Mouse (Mus musculus) mature B cell (primary cell): Measurements from ENCODE around the gene Adra2b.

Source experiments
- in situ Hi-C: fragments of 300-500 bp; cut with MboI; formaldehyde crosslinking; loops from 2 replicates; pipeline ENCODE4 v1.14.3; 2019

Gene Adra2b

GRCm38 (mm10) chr2:127362459-127363281, at the start of gene Adra2b:
Adra2b (plus strand) TSS chr2:127363208.
- in situ Hi-C loops = no loop called here

DNA sequence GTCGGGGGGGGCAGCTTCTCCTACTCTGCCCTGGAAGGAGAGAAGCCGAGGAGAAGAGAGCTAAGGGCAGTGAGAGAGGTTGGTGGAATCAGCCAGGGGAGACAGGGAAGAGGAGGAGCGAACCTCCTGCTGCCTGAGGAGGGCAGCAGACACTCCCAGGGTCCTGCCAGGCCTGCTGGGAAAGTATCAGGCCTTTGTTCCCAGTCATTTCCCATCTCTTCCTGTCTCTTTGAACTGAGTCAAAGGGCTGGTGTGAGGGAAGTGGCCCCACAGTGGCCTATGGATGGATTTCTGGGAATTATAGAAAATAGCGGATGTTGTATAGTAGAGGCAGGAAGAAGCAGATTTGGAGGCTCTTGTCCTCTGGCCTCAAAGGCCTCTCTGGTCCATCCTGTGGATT, 49.1 kb upstream of the Adra2b start:
- in situ Hi-C loops = no loop called here

DNA sequence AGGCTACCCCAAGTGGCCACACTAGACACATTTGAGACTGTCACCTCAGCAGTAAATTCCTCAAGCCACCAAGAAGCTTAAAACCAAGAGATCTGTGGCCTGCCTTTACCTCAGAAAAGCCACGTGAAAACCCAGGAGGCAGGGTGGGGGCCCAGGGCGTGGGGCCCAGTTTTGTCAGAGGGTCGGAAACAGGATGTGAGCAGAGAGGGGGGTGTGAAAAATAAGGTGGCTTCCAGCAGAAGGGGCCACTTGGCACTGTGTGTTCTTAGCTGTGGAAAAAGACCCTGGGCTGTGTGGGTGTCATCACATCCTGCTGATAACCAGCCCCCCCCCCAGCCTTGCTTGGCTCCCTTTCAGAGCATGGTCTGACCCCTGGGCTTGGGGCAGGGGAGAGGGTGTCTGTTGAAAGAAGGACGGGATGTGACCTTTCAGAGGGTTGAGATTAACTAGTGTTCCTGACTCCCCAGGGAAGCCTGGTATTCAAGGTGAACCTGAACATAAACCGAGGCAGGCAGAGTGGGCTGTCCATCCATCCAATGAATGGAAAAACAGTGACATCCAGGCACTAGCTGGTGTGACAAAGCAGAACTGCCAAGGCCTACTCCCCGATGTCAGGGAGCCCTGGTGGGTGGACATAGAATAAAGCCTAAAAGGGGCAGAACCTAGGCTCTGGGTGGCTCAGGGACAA, 48.4 kb upstream of the Adra2b start:
- in situ Hi-C loops = no loop called here

DNA sequence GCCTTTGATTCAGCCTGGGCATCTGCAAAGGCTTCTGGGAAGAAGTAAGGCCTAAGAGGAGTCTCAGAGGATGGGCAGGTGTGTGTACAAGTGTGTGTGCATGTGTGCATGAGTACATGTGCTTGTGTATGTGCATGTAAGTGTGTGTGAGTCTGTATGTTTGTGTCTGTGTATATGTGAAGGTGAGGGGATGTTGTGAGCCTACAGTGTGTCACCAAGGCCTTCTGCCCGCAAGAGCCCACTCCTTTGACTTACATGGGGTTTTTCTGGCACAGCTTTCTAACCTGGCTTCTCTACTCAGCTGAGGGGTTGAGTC, 47.9 kb upstream of the Adra2b start:
- in situ Hi-C loops = no loop called here

- in situ Hi-C loops = no loop called here
Measured at GRCm38 (mm10) chr2:127316431-127316830, 46.6 kb upstream of the Adra2b start.

- in situ Hi-C loops = no loop called here
Measured at GRCm38 (mm10) chr2:127318136-127318535, 44.9 kb upstream of the Adra2b start.

GRCm38 (mm10) chr2:127319071-127319470, 43.9 kb upstream of the Adra2b start:
- in situ Hi-C loops = no loop called here

DNA sequence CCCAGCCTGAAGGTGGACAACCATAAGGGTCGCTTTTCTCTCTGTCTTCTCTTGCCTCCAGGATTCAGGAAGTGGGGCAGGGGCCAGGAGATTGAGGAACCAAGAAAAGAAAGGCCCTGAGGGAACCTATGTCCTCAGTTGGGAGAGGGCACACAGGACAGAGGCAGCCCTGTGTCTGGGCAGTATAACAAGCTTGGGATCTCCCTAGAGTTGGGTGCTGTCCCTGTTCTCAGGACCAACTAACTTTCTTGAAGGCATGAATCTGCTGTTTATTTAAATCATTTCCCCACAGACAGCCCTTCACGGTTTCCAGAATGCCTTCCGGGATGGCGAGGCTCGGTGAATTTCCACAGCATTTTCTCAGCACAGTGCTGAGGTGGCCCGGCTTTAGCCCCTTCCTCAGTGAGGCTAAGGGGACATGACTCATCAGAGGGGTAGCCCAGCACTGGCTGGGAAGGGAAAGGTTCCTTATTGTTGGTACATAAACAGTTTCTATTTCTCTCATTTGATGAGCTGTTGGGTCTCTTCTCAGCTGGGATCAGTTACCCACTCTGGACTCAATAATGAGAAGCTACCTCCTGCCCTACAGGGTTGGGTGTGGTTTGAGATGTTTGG, 40.2 kb upstream of the Adra2b start:
- in situ Hi-C loops = no loop called here

DNA sequence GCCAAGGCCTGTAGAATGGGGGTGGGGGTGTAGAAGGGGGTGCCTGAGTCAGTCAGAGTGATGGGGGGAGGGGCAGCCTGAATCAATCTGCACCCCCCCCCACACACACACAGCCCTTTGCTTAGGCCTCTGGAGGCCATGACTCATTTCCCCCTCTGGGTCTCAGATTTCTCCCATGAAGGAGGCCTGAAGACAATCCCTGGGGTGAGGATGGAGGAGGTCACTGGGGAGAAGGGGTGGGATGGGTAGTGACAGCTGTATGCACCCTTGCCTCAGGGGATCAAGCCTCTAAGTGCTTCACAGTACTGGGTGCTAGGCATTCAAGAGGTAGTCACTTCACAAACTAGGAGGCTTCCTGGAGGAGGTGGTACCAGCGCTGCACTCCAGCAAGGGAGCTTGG, 39.3 kb upstream of the Adra2b start:
- in situ Hi-C loops = no loop called here

GRCm38 (mm10) chr2:127324456-127324855, 38.6 kb upstream of the Adra2b start:
- in situ Hi-C loops = no loop called here

DNA sequence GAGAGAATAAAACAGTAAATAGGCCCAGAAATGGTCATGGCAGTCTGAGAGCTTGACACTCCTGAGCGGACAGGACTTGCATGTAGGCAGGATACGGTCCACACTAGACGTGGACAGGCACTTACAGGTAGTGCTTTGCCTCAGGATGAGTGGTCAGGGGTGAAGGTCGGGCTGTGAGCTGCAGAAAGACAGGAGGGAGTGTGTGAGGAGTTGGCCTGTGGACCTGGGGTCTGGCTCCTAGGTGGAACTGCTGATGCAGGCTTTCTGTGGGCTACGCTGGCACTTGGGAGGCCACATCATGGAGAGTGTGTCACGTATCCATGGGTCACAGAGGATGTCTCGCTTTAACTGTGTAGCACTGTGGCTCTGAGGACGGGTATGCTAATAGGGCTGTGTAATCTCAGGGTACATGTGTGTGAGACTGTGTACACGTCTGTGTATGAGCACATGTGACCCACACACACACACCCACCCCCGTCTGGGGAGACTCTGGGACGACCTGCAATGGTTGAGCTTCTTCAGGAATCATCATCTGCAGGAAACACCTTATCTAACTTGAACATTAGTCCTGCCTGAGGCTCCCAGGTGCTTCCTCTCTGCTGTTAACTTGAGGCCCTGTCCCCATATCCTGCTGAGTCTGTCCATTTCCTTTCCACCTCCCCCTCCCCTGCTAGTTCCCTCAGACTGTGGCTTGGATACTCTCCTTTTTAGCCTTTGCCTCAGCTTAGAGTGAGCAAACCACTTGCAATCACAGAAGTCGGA, 34.7 kb upstream of the Adra2b start:
- in situ Hi-C loops = no loop called here

DNA sequence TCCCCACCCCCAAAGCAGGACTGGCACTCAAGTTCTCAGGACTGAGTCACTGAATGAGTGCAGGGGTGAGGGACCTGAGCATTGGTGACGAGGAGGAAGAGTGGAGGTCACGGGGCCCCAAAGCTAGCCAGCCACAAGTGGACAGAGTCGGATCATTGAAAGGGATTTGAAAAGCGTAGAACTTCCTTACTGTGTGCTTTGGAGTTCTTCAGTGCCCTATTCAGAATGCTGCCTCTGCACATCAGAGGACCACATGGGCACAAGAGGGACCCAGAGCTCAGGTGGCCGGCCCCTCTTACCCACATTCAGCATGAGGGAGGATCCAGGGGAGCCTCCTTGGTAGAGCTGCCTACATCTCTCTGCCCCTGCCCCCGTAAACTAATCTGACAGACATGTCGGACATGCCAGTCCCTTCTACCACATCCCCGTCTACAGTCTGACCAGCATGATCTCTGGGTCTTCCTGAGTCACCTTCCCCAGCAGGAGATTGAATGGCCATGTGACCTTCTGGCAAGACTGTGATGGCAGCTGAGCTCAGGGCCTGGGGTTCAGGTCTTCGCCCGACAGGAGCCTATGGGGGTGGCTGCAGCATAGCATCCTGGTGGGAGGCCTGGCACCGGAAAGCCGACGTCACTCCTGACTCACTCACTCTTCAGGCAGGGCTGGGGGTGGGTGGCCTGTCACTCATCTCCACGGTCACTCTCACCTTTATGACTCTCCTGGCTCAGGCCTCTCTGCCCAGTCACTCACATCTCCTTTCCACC, 30.0 kb upstream of the Adra2b start:
- in situ Hi-C loops = no loop called here

- in situ Hi-C loops = no loop called here
Measured at GRCm38 (mm10) chr2:127333945-127334603, 28.9 kb upstream of the Adra2b start.

GRCm38 (mm10) chr2:127335078-127335541, 27.9 kb upstream of the Adra2b start:
- in situ Hi-C loops = no loop called here

GRCm38 (mm10) chr2:127335767-127336496, 27.1 kb upstream of the Adra2b start, which contains the start of gene Dusp2:
Dusp2 (plus strand) TSS chr2:127336159.
- in situ Hi-C loops = no loop called here

GRCm38 (mm10) chr2:127336497-127336832, 26.5 kb upstream of the Adra2b start:
- in situ Hi-C loops = no loop called here

GRCm38 (mm10) chr2:127336885-127337284, 26.1 kb upstream of the Adra2b start:
- in situ Hi-C loops = no loop called here

GRCm38 (mm10) chr2:127337531-127337930, 25.5 kb upstream of the Adra2b start:
- in situ Hi-C loops = no loop called here

DNA sequence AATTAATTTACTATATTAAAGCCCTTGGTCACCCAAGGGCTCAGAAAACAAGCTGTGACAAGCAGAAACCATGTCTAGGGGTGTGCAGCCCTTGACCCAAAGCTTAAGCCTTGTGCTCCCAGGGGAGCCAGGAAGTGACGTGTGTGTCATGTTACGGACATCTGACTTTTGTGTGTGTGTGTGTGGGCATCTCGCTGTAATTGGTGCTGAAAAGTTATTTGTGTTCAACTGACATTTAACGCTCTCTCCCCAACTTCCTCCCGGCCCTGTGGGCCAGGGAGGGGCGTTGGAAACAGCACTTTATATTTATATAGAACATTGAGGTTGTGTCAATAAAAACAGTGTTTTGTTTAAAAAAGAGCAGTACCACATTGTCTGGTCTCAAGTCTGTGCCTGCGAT, 25.0 kb upstream of the Adra2b start:
- in situ Hi-C loops = no loop called here

- in situ Hi-C loops = no loop called here
Measured at GRCm38 (mm10) chr2:127338416-127338815, 24.6 kb upstream of the Adra2b start, which contains the start of gene Astl. Astl (plus strand) TSS chr2:127338639.
